Mouse (Mus musculus) myocyte (in vitro differentiated cells): ENCODE results near the gene Mtap.

Source experiments
- MAX ChIP-seq: IDR thresholded peaks from one replicate; pipeline ENCODE4 v1.6.1; 2011; ENCODE audit warnings: low read depth, mild to moderate bottlenecking, control low read depth
- MYOD1 ChIP-seq, 3 experiments: IDR thresholded peaks; one replicate each; pipeline ENCODE4 v1.6.1; 2011; ENCODE audit warnings: control low read depth in 2 of 3, low read depth in 2 of 3, mild to moderate bottlenecking in 2 of 3, moderate library complexity in 1 of 3; ENCODE audit not compliant: insufficient read length in 2 of 3, control insufficient read depth in 1 of 3
- POLR2A ChIP-seq: IDR thresholded peaks from one replicate; pipeline ENCODE4 v1.6.1; 2011; ENCODE audit warnings: low read depth, mild to moderate bottlenecking, control low read depth, moderate library complexity; ENCODE audit not compliant: insufficient read length
- USF1 ChIP-seq: IDR thresholded peaks from one replicate; pipeline ENCODE4 v1.6.1; 2011; ENCODE audit warnings: low read depth, mild to moderate bottlenecking, control low read depth, moderate library complexity

DNA sequence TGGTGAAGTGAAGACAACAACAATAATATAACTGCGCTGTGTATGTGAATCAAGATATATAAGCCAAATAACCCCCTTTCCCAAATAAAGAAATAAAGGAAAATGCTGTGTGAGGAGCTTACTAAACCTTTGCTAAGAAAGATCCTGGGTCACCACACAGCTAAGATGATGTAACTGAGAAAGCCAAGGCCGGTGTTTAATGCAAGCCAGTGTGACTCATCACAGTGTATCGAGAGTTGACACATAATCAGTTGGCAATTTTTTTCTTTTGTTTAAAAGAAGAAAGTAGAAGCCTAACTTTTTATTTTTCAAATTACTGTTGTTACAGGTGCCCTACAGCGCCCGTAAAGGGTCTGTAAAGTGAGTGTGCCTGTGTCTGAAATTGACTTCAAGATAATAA, 43.2 kb downstream of the Mtap start:
- TF ChIP-seq POLR2A (no peak), MAX (no peak), USF1 (no peak), MYOD1 (IDR thresholded peaks at IDR 0.05; ENCODE audit: control insufficient read depth in 1 of 3, insufficient read length in 2 of 3, low read depth in 2 of 3) (no peak)
